Mouse (Mus musculus): Measurements from ENCODE around the gene Mrps15. TPM values are rescaled to one million over a fixed set of nuclear protein-coding genes. Genes with fewer than 3 reads are reported as not detected.

Mrps15 gene
- 10 to 100 TPM; 65.6 to 66.3 TPM for total RNA-seq (2021)
- long read RNA-seq, experiment 1, transcript Mrps15-201 (8 exons, 937 nt): major isoform, 76 of 79 reads
- long read RNA-seq, experiment 1, partial matches to known transcripts: 1 of 79 reads
- long read RNA-seq, experiment 1, other reads (novel, unspliced or antisense): 2 of 79 reads
- long read RNA-seq, experiment 2, transcript Mrps15-201 (8 exons, 937 nt): major isoform, 76 of 81 reads
- long read RNA-seq, experiment 2, partial matches to known transcripts: 0 of 81 reads
- long read RNA-seq, experiment 2, other reads (novel, unspliced or antisense): 5 of 81 reads

- DNase-seq: peak; percentile 82 to 88
- intact Hi-C loops (cut with DNase I): no loop called here
These were observed at the start of gene Mrps15 for GRCm38 (mm10) chr4:126046851-126047585. Gene Mrps15, plus strand, starts transcription at chr4:126046925.

DNA sequence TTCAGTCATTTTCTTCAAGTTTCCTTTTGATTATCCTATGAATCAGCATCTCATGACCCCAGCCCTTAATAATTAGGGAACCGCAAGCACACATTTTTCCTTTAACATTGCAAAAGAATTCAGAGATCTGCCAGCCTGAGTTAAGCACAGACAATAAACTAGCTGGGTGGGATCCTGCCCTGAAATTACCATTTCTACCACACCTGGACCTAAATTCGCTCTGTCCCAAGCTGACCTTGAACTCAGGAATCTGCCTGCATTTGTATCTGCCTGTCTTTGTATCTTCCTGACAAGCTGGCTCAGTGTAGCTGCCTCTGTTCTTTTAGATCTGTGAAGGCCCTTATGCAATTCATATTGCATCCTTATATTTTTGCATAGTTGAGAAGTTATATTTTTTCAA lies 48.9 kb upstream of the Mrps15 start:
- no peak for DNase-seq
- intact Hi-C loops (cut with DNase I): no loop called here

DNA sequence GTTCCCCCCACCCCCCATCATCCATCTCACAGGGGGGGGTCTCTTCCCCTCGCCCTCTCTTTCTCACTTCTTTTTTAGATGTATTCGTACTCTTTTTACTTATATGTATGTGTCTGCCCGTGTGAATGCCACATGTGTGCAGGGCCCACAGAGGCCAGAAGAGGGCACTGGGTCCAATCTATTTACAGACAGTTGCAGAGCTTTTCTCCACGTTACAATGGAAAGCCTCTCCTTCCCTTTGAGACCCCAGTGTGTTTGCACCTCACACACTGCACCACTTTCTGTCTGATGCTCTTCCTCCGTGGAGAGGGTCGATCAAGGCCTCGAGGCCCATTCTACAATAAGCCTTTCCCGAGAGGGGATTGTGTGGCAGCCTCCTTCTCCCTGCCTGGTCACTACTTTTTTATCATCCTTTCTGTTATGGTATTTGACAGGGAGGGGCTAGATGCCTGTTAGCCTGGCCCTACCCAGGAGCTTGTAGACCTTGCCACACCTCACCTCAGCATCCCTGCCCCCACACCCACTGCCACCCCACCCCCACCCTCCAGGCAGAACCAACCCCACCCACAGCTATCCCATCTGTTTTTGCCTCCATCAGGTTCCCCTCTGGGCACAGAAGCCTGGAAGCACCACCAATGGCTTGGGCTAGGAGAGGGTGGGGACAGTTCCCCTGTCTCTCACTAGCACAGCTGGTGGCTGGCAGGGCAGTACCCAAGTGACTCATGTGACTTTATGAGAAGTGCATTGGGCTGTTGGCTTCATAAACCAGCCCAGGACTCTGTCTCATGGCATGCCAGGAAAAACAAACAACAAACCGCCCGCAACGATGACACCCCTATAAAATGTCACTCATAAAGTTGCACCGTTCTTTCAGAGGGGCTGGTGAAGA lies 45.2 kb upstream of the Mrps15 start:
- DNase-seq: no peak
- intact Hi-C loops (cut with DNase I): no loop called here

DNA sequence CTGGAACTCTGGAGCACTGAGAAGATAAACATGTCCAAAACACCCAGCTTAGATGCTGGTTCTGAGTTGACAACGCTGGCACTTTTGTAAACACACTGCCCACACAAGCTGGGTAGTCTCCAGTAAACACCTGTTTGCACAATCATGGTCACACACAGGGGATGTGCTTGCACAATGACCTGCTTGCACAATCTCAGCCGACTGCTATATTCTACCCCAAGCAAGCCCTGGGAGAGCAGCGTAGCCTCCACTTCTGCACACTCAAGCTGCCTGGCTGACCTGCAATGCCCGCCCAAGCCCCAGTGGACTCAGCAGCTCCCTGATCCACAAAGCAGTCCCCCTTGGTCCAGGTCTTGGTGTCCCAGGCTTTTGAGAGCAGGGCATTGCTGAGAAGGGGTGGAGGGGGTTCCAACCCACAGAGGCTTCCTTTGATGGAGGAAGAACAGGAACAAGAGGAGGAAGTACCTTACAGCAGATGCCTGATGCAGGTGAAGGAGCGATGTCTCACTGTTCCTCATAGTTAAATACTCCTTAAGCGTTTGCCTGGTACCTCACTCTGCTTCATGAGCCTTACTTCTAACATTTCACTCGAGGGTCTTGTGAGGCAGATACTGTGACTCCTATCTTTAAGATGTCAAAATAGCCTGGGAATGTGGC lies 28.9 kb upstream of the Mrps15 start:
- DNase-seq: no peak
- intact Hi-C loops (cut with DNase I): no loop called here

DNA sequence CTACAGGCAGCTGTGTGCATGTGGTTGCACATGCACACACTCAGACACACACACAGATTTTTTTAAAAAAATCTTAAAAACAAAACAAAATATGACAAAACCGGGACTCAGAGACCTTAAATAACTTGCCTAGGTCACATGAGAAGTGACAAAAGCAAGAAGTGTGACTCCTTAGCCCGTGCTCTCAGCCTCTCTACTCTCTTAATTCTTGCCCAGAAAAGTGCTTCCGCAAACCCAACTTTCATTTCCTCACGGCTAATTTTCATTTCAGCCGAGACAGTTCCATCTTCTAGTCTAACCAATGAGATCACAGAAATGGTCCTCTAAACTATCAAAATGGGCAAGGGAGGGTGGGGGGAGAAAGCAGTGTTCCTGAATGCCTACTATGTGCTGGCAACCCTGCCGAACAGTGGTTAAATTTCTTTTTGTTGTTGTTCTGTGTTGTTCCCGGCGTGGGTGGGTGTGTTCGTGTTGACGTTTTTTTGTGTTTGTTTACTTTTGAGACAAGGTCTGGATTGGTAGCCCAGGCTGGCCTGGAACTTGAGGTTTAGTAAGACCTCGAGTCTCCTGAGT lies 27.7 kb upstream of the Mrps15 start:
- DNase-seq: no peak
- intact Hi-C loops (cut with DNase I): no loop called here

DNA sequence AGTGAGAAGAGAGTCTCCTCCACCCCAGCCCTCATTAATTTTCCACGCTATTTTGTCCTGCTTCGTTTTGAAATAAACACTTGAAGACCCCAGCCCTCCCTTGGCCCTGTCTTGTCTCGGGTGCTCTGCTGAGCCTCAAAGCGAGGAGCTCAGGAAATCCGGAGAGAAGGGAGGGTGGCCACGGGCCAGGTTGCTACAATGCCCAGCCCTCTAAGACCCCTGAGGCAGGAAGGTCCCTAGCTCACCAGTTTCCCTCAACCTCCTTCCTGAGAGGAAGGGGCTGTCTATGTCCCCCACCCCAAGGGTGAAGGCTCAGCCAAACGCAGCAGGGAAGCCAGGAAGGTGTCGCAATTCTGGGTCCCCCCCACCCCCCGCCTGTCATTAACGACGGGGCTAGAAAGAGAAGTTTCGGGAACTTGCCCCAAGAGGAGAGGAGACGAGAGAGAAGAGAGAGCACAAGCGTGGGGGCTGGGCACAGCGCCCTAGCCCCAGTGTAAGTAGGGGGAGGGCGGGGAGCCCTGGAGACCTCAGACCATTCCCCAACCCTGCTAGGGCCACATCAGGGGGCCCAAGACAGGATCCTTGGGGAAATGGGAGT lies 22.3 kb upstream of the Mrps15 start, which contains the start of gene Csf3r:
Gene Csf3r (plus strand): TSS at position 248 of the 598 bp plus-strand sequence.
- intact Hi-C loops (cut with DNase I): no loop called here
- no peak for DNase-seq

GRCm38 (mm10) chr4:126025801-126026200 lies 20.9 kb upstream of the Mrps15 start:
- intact Hi-C loops (cut with DNase I): no loop called here

GRCm38 (mm10) chr4:126027980-126028379 lies 18.7 kb upstream of the Mrps15 start:
- intact Hi-C loops (cut with DNase I): no loop called here
- no peak for DNase-seq

More at GRCm38 (mm10) chr4:126025801-126026200, 20.9 kb upstream of the Mrps15 start:
- DNase-seq: no peak

DNA sequence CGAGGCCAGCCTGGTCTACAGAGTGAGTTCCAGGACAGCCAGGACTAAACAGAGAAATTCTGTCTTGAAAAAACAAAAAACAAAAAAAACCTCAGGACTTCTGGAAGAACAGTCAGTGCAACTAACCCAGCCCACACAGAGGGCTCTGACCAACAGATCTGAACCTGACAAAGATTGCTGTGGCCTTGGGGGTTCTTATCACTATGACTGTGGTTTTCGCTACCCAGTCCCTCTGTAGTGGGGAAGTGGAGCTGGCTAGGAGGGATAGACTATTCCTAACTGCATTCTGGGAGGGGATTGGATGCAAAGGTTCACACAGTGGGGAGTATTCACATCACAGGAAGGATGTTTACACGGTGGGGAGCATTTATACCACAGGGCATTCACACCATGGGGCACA lies 17.7 kb upstream of the Mrps15 start:
- no peak for DNase-seq
- intact Hi-C loops (cut with DNase I): no loop called here

DNA sequence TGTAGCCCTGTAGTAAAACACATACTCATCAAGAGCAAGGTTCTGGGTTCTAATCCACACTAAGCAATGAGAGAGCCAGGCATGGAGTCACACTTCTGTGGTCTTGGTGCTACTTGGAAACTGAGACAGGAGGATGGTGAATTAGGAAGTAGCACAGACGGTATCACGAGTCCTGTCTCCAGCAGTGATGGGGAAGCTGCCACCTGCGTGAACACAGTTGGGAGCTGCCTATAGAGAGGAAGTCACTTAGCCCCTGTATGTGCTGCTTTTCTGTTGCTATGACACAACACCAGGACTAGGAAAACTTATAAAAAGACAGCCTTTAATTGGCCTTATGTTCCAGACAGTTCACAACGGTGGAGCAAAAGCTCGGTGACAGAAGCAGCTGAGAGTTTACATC lies 16.0 kb upstream of the Mrps15 start:
- no peak for DNase-seq

GRCm38 (mm10) chr4:126035413-126035812 lies 11.3 kb upstream of the Mrps15 start:
- intact Hi-C loops (cut with DNase I): no loop called here
- no peak for DNase-seq

More for the DNA sequence above, 16.0 kb upstream of the Mrps15 start:
- intact Hi-C loops (cut with DNase I): no loop called here

GRCm38 (mm10) chr4:126051617-126052016 lies 4.9 kb downstream of the Mrps15 start:
- DNase-seq: peak; percentile 19 to 27
- intact Hi-C loops (cut with DNase I): no loop called here

DNA sequence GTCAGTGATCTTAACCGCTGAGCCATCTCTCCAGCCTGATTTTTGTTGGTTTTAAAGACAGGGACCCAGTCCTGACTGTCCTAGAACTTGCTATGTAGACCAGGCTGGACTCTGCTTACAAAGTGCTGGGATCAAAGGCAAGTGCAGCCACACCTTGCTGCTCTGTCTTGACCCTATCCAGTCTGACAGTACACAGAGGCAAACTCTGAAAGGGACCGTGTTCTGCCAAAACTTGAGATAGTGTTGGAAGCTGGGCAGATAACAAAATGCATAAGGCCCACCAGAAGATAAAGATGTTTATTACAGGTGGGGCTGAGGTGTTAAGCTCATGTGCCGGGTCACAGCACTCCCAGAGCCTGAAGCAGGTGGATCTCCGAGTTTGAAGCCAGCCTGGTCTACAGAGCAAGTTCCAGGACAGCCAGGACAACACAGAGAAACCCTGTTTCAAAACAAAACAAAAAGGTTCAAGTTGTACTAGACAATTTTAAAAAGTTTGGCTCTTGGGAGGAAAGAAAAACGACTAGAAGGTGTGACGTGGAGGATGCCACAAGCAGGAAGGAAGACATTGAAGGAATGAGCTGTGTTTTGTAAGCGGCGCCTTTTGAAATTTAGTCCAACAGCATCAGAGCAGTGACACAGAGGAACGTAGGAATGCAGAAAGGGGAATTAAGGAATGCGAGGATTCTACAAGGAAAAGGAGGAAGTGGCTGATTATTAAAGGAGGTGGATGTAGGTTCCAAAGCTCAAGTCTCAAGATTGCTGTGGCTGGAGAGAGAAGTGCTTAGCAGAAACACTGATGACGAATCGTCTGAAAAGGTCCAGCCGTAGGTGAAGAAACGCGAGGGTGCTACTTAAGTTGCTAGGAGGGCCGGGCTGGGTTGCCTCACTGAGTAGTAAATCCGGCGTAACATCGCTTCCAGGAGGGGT lies 10.7 kb downstream of the Mrps15 start:
- intact Hi-C loops (cut with DNase I): no loop called here
- DNase-seq: no peak

DNA sequence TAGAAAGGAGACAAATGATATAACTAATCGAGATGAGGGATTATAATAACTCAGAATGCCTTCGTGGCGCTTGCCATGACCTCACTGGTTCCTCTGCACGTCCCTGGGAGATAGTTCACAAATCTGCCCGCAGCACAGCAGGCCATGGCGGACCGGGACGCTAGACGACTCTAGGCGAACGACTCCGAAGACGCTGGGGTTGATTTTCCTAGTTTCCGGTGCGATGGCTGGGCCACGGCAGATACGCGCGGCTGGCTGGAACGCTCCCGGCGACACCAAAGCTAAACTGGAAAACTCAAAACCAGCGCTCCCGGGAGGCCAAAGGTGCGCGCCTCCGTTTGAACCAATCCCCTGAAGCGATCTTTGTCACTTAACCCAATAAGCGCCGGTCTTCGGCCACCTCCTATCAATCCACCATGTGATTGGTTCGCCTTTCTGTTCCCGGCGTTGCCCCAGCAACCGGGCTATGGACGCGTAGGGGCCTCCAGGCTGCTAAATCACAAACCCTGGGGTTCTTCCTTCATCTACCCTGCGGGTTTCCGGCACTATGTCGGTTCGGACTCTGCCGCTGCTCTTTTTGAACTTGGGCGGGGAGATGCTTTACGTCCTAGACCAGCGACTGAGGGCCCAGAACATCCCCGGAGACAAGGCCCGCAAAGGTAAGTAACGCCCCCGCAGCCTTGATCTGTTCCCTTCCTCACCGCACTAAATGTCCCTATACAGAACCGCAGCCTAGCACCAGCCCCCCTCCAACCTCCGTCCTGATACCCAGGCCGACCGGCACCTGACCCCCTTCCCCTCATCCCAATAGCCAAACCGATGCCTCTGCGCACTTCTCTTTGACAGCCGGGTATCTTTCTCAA lies 11.6 kb downstream of the Mrps15 start, which contains the start of gene Oscp1:
Gene Oscp1 (plus strand): TSS at position 432 of the 863 bp plus-strand sequence.
- intact Hi-C loops (cut with DNase I): no loop called here

GRCm38 (mm10) chr4:126058997-126059362 lies 12.3 kb downstream of the Mrps15 start:
- intact Hi-C loops (cut with DNase I): no loop called here
- DNase-seq: no peak

More for the DNA sequence above, 11.6 kb downstream of the Mrps15 start, which contains the start of gene Oscp1:
- DNase-seq: peak; percentile 81 to 89

DNA sequence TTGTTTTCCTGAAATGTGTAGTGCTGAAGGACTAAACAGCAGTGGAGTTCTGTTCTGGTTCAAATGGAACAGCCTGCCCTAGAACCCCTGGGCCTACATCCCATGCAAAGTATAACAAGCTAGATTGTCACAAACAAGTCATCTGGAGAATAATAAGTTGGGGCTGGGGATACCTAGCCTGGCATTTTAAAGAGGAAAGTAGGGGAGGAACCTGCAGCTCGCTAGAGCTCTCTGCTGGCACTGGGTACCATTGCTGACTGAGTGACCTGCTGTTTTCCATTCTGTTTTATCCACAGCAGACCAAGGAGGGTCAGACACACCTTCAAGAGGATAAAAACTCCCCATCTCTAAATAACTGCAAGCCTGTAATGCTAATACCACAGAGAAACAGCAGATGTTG lies 16.1 kb downstream of the Mrps15 start:
- DNase-seq: no peak
- intact Hi-C loops (cut with DNase I): no loop called here

DNA sequence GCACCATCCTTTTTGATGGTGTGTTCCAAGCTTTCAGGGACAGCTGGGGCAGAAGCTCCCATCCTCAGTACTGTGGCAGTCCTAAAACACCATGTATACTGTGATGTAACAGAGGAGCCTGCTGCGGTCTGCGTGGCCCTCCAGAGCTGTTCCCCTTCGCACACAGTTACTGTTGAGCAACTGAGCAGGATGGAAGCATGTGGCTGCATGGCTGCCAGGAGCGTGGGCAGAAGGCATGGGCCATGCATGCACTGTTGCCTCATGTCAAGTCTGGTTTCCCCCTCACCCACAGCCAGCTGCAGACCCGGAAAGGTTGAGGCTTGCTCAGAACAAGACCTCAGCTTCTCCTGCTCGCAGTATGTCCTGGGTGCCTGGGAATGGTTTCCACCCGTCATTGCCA lies 18.5 kb downstream of the Mrps15 start:
- intact Hi-C loops (cut with DNase I): no loop called here
- no peak for DNase-seq

Data from heart, postnatal 14 days (tissue).